Mouse (Mus musculus): ENCODE results near the gene Atg10.

GRCm38 (mm10) chr13:90981798-90982197 lies 242.0 kb downstream of the Atg10 start:
- TF ChIP-seq CTCF (IDR thresholded peaks at IDR 0.05; ENCODE audit: low read depth) = no peak
- no peak for TF ChIP-seq EP300 (IDR thresholded peaks at IDR 0.05; ENCODE audit: low read depth)
